Mouse (Mus musculus) layer of hippocampus, postnatal 14 days (tissue): Measurements from ENCODE around the gene Prex1. TPM values are rescaled to one million over a fixed set of nuclear protein-coding genes. Genes with fewer than 3 reads are reported as not detected.
"Not testable (repeated sequence)": the region's sequence is repeated elsewhere in the genome, so short reads cannot be mapped to it uniquely, and the experiment has no call there.

ENCODE experiments used
- DNase-seq, 2 experiments: peaks; one replicate each; pipeline ENCODE4 v3.0.0; 2021 to 2022; ENCODE audit warnings: low spot score in 2 of 2, mixed read lengths in 1 of 2
- long read RNA-seq, 2 experiments: library from polyadenylated mRNA; stranded (forward); transcript quantifications; one replicate each; pipeline ENCODE4 v2.0.0; 2021
- total RNA-seq, 2 experiments: library from RNA; stranded (reverse); gene quantifications; 2 replicates each; pipeline ENCODE4 v1.2.3; 2021

Gene Prex1
- total RNA-seq: 10 to 100 TPM; 88.0 to 89.3 TPM
- long read RNA-seq, experiment 1, full-length matches to known transcripts: 5 of 29 reads
- long read RNA-seq, experiment 1, partial matches to known transcripts: 22 of 29 reads
- long read RNA-seq, experiment 1, other reads (novel, unspliced or antisense): 2 of 29 reads
- long read RNA-seq, experiment 2, full-length matches to known transcripts: 11 of 31 reads
- long read RNA-seq, experiment 2, partial matches to known transcripts: 17 of 31 reads
- long read RNA-seq, experiment 2, other reads (novel, unspliced or antisense): 3 of 31 reads

GRCm38 (mm10) chr2:166713690-166714426 lies at the start of gene Prex1:
Gene Prex1, minus strand, starts transcription at chr2:166713832.
- peak; percentile 94 to 98 for DNase-seq

GRCm38 (mm10) chr2:166757969-166758368 lies 44.3 kb upstream of the Prex1 start:
- no peak for DNase-seq

- no peak for DNase-seq
Measured at GRCm38 (mm10) chr2:166754760-166755159, 41.1 kb upstream of the Prex1 start.

- DNase-seq: no peak
Measured at GRCm38 (mm10) chr2:166754194-166754593, 40.6 kb upstream of the Prex1 start.

- DNase-seq: no peak
Measured at GRCm38 (mm10) chr2:166750620-166751191, 37.1 kb upstream of the Prex1 start.

GRCm38 (mm10) chr2:166746261-166746913 lies 32.8 kb upstream of the Prex1 start:
- not testable (repeated sequence) for DNase-seq

- no peak for DNase-seq
Measured at GRCm38 (mm10) chr2:166745849-166746248, 32.2 kb upstream of the Prex1 start.

GRCm38 (mm10) chr2:166744433-166744832 lies 30.8 kb upstream of the Prex1 start:
- peak in 1 of 2 experiments; percentile 24 for DNase-seq

- DNase-seq: no peak
Measured at GRCm38 (mm10) chr2:166743504-166743903, 29.9 kb upstream of the Prex1 start.

GRCm38 (mm10) chr2:166741445-166741844 lies 27.8 kb upstream of the Prex1 start:
- DNase-seq: no peak

GRCm38 (mm10) chr2:166740396-166740795 lies 26.8 kb upstream of the Prex1 start:
- no peak for DNase-seq

GRCm38 (mm10) chr2:166737307-166737706 lies 23.7 kb upstream of the Prex1 start:
- DNase-seq: no peak

- DNase-seq: no peak
Measured at GRCm38 (mm10) chr2:166735469-166736001, 21.9 kb upstream of the Prex1 start.

GRCm38 (mm10) chr2:166732860-166733259 lies 19.2 kb upstream of the Prex1 start:
- DNase-seq: no peak

GRCm38 (mm10) chr2:166732146-166732545 lies 18.5 kb upstream of the Prex1 start:
- no peak for DNase-seq

- DNase-seq: not testable (repeated sequence)
Measured at GRCm38 (mm10) chr2:166731102-166731883, 17.7 kb upstream of the Prex1 start.

GRCm38 (mm10) chr2:166730567-166730915 lies 16.9 kb upstream of the Prex1 start:
- DNase-seq: no peak

GRCm38 (mm10) chr2:166729656-166730566 lies 16.3 kb upstream of the Prex1 start:
- DNase-seq: peak in 1 of 2 experiments; percentile 31

- no peak for DNase-seq
Measured at GRCm38 (mm10) chr2:166729045-166729444, 15.4 kb upstream of the Prex1 start.

GRCm38 (mm10) chr2:166728261-166728680 lies 14.6 kb upstream of the Prex1 start:
- DNase-seq: no peak
